Mouse (Mus musculus) right cerebral cortex, postnatal 14 days (tissue): ENCODE measurements around the gene Rsph9.
A peak's percentile ranks its signal among the peaks of the same experiment; 100 is the strongest.

ENCODE experiments used
- DNase-seq: peaks from one replicate; pipeline ENCODE4 v3.0.0; 2022

Rsph9 gene

GRCm38 (mm10) chr17:46091899-46092298 lies 52.1 kb downstream of the Rsph9 start:
- DNase-seq: no peak

DNA sequence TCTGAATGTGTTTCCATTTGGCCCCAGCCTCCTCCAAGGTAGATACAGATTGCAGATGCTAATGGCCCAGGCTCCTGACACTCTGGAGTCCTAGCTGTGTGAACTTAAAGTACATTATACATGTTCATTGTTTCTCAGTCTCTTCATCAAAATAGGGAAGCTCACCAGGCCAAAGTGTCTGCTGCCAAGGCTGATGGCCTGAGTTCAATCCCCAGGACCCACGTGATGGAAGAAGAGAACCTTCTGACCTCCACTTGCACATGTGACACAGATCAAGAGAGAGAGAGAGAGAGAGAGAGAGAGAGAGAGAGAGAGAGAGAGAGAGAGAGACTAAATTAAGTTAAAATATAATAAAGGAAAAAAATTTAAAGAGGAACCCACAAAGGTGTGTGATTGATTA lies 52.7 kb downstream of the Rsph9 start:
- no peak for DNase-seq

DNA sequence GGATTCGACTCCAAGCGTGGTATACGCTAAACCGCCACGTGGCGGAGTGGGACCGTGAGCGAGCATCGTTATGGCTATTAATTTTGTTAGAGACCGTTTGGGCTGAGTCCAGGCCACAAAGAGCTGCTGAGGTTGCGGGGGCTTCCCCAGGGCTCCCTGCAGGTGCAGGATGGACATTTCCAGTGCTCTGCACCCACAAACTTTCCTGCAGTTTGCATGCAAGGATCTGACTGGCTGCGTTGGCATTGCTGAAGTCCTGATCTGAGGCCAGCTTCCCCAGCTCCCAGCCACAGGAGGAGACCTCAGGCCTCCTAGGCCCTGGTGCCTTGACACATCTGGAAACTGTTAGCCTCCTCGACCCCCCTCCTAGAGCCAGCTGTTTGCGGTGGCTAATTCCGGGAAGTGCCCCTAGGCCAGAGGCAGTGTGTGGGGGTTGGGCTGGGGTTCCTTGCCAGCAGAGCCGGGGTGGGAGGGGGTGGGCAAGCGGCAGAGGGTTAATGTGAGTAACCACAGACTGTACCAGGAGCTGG lies 57.6 kb downstream of the Rsph9 start:
- no peak for DNase-seq

GRCm38 (mm10) chr17:46084091-46084501 lies 59.9 kb downstream of the Rsph9 start:
- DNase-seq: peak; percentile 84

DNA sequence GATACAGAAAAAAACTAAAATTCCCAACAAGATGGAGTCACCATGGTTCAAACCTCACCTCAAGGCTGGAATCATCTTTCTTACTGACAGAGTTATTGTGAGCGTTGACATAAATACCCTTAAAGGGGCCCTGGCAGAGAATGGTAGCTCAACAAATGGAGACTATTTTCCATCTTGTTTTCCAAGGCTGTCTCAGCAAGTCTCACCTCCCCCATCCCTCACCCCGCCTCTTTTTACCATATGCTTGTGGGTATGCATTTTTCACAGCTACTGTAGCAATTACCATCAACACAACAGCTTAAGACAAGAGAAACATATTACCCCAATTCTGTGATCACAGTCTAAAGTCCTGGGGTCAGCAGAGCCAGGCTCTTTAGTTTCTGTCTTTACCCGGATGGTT lies 60.6 kb downstream of the Rsph9 start:
- DNase-seq: no peak

GRCm38 (mm10) chr17:46081657-46082056 lies 62.4 kb downstream of the Rsph9 start:
- no peak for DNase-seq

DNA sequence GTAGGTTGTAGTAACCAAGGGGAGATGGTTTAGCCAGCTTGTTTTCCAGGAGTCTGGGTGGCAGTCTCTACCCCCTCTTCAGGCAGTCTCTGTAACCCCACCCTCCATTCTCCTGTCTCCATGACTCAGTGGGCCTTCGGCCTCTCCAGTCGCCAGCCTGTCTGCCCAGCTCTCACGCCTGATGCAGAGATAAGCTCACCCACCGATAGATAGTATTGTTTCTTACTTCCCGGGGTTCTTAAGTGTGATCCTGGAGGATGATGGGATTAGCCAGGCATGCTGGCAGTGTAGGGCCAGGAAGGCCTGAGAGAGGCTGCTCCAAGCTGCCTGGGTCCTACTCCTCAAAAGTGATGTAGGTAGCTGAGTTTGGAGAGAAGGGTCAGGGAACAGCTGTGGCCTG lies 63.0 kb downstream of the Rsph9 start:
- DNase-seq: no peak

- no peak for DNase-seq
Observed at GRCm38 (mm10) chr17:46080388-46080787, 63.6 kb downstream of the Rsph9 start.

GRCm38 (mm10) chr17:46079037-46079436 lies 65.0 kb downstream of the Rsph9 start:
- DNase-seq: no peak

DNA sequence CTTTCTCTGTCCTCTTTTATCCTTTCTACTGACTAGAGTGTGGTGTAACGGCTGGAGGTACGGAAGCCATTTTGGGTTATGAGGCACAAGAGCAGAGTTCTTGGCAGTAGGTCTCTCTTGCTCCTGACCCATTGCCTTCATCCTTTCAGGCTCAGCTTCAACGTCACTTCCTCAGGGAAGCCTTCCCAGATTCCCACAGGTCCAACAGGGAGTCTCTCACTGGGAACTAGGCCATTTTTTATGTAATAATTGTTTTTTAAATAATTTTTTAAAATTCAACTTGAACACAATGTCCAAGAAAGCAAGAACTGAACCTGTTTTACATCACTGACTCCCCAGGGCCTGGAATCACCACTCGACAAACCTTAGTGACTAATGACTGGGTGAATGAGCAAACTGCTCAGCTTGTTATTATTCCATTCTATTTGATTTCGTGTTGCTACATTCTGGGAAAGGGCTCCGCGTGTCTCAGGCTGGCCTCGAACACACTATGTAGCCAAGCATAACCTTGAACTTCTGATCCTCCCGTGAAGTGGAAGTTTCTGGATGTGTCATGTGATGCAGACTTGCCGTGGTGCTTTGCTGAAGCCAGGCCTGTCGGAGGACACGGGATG lies 66.0 kb downstream of the Rsph9 start:
- no peak for DNase-seq

- no peak for DNase-seq
Observed at GRCm38 (mm10) chr17:46076260-46076551, 67.8 kb downstream of the Rsph9 start.

DNA sequence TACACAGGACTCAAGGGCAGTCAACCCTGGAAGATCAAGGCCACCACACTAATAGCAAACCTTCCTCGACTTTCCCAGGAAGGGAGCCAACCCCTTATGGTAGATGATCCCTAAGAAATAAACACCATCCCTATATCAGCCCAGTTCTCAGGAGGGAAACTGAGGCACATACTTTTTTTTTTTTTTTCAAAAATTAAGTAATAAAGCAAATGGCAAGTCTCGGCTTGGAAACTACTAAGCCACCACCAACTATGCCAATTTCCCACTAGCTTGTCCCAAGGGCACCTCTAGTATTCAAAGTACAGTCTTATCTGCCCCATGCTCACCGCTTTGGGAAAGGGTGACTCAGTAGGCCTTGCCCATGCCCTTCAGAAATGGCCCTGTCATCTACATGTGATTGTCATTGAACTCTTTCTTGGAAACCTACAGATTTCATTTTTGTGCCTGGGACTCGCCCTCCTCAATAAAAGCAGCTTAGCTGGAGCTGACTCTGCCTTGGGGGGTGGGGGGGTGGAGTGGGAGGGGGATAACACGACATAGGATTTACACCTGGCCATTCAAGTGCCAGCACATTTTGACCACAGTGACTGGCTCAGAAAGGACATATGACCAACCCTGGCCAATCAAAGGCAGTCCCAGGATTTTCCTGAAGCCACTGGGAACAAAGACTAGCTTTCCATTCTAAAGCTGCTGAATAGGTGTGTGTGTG lies 68.3 kb downstream of the Rsph9 start:
- DNase-seq: no peak

DNA sequence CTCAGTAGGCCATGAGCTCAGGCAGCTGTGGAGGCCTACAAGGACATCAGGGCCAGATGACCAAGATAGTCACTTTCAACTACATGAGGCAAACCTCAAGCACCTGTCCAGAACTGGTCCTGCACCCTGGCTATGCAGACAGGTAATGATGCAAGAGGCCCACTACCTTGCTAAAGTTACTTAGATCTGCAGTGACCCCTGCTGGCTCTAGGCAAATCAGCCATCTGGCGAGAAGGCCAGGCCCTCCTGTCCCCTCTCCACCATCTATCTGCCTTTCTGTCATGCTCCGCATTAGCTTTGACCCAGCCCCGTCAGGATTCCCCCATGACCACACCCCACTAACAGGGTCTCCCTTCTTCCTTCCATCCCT lies 68.9 kb downstream of the Rsph9 start:
- no peak for DNase-seq

GRCm38 (mm10) chr17:46074398-46075115 lies 69.5 kb downstream of the Rsph9 start:
- no peak for DNase-seq

DNA sequence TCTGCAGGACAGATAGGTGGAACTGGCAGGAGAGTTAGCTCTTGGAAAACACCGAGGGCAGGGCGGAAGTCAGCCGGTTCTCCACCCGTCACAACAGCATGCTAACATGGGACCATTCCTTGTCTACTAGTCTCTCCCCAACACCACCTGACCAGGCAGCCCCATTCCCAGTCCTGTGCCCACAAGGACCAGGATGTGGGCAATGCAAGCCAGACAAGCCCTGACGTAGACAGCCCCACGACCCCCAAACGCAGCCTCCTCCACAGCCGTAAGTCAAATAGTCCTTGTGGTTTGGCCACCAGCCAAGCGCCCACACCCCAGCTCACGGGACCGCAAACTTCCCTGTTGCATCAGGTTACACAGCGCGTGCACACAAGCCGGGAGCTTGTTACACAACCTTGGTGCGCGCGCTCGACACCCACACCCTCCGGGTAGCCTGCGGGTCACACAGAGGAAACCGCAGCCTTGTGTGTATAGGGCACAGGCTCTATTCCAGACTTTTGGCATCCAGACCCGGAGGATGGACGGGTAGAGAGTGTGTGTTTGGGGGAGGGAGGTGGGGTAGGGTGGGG lies 70.2 kb downstream of the Rsph9 start:
- DNase-seq: peak; percentile 16
